Mouse (Mus musculus) heart, adult 8-10 months (tissue): ENCODE measurements around the gene Fetub. TPM values are rescaled to one million over a fixed set of nuclear protein-coding genes. Genes with fewer than 3 reads are reported as not detected.
"Not testable (repeated sequence)": the region's sequence is repeated elsewhere in the genome, so short reads cannot be mapped to it uniquely, and the experiment has no call there.

Experiments used
- DNase-seq: peaks from one replicate; pipeline ENCODE4 v3.0.0; 2022; ENCODE audit warnings: low spot score
- total RNA-seq, 4 experiments: library from RNA; stranded (reverse); gene quantifications; 2 replicates each; pipeline ENCODE4 v1.2.4; 2022

Fetub gene
- total RNA-seq, 4 experiments from 2014 or later = 0.16 to 0.28 (median 0.20) TPM; not detected in 1

- DNase-seq = no peak
Observed at GRCm38 (mm10) chr16:22909290-22909689, 8.8 kb upstream of the Fetub start.

- peak; percentile 43 for DNase-seq
Observed at GRCm38 (mm10) chr16:22911986-22912385, 6.1 kb upstream of the Fetub start.

GRCm38 (mm10) chr16:22912886-22913285 is 5.2 kb upstream of the Fetub start:
- DNase-seq = no peak

- no peak for DNase-seq
Observed at GRCm38 (mm10) chr16:22914276-22914675, 3.9 kb upstream of the Fetub start.

- DNase-seq = no peak
Observed at GRCm38 (mm10) chr16:22918664-22919312, 654 bp downstream of the Fetub start.

- peak; percentile 27 for DNase-seq
Observed at GRCm38 (mm10) chr16:22919971-22920854, 2.1 kb downstream of the Fetub start.

- no peak for DNase-seq
Observed at GRCm38 (mm10) chr16:22921761-22922160, 3.6 kb downstream of the Fetub start.

- no peak for DNase-seq
Observed at GRCm38 (mm10) chr16:22922433-22922832, 4.3 kb downstream of the Fetub start.

- no peak for DNase-seq
Observed at GRCm38 (mm10) chr16:22929575-22929974, 11.4 kb downstream of the Fetub start.

GRCm38 (mm10) chr16:22931431-22932200 is 13.5 kb downstream of the Fetub start:
- no peak for DNase-seq

GRCm38 (mm10) chr16:22937631-22938030 is 19.5 kb downstream of the Fetub start:
- DNase-seq = no peak

GRCm38 (mm10) chr16:22938541-22938940 is 20.4 kb downstream of the Fetub start:
- DNase-seq = no peak

GRCm38 (mm10) chr16:22939120-22939695 is 21.1 kb downstream of the Fetub start:
- no peak for DNase-seq

- not testable (repeated sequence) for DNase-seq
Observed at GRCm38 (mm10) chr16:22941825-22942476, 23.8 kb downstream of the Fetub start.

- DNase-seq = no peak
Observed at GRCm38 (mm10) chr16:22947371-22947770, 29.2 kb downstream of the Fetub start.

GRCm38 (mm10) chr16:22950840-22951395 is 32.8 kb downstream of the Fetub start, which contains the start of gene Hrg:
Gene Hrg, plus strand, starts transcription at chr16:22951072.
- no peak for DNase-seq

GRCm38 (mm10) chr16:22953069-22953468 is 34.9 kb downstream of the Fetub start:
- DNase-seq = no peak

GRCm38 (mm10) chr16:22955397-22956084 is 37.4 kb downstream of the Fetub start:
- DNase-seq = no peak

GRCm38 (mm10) chr16:22956085-22956439 is 37.9 kb downstream of the Fetub start:
- no peak for DNase-seq

- no peak for DNase-seq
Observed at GRCm38 (mm10) chr16:22961073-22961472, 42.9 kb downstream of the Fetub start.
